Mouse (Mus musculus) C2C12 (cell line): ENCODE results near the gene Pomc.

Experiments
- CEBPB ChIP-seq: IDR thresholded peaks from one replicate; pipeline ENCODE4 v1.6.1; 2011; ENCODE audit warnings: low read depth, mild to moderate bottlenecking, control low read depth, moderate library complexity
- CTCF ChIP-seq: IDR thresholded peaks from one replicate; pipeline ENCODE4 v1.5.1; 2011; ENCODE audit not compliant: control insufficient read depth, insufficient read depth, insufficient read length
- FOSL1 ChIP-seq: IDR thresholded peaks from one replicate; pipeline ENCODE4 v1.8.0; 2011; ENCODE audit warnings: mild to moderate bottlenecking, low read length; ENCODE audit not compliant: poor library complexity, insufficient read depth, severe bottlenecking
- MAX ChIP-seq: IDR thresholded peaks from one replicate; pipeline ENCODE4 v1.6.1; 2011; ENCODE audit warnings: mild to moderate bottlenecking, control low read depth
- MYOD1 ChIP-seq: IDR thresholded peaks from one replicate; pipeline ENCODE4 v1.6.1; 2011; ENCODE audit warnings: low read depth; ENCODE audit not compliant: control insufficient read depth, insufficient read length
- MYOG ChIP-seq: IDR thresholded peaks from one replicate; pipeline ENCODE4 v1.6.1; 2011; ENCODE audit not compliant: control insufficient read depth, insufficient read length; ENCODE audit errors: extremely low read depth
- USF1 ChIP-seq: IDR thresholded peaks from one replicate; pipeline ENCODE4 v1.6.1; 2011; ENCODE audit warnings: low read depth, mild to moderate bottlenecking, control low read depth, moderate library complexity

DNA sequence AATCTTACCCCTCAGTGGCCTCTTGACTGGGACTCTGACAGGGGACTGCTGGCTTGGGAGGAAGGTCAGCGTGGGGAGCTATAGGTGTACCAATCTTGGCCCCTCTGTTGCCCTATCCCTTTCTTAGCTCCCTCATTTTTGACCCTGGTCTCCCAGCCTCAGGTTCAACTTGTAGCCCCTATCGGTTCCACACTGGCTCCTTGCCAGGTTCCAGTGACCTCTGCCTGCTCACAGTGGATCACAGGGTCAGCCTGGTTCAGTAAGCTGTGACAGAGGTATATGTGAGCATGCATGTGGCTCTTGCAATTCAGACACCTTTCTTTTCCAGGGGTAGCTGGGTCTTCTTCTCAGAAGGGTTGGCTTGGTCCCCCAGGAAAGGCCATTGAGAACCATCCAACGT lies 38.9 kb upstream of the Pomc start:
- no peak for TF ChIP-seq CTCF
- no peak for TF ChIP-seq MAX
- TF ChIP-seq MYOG, result no peak
- TF ChIP-seq USF1, result no peak
- no peak for TF ChIP-seq FOSL1
- TF ChIP-seq CEBPB, result no peak
- TF ChIP-seq MYOD1, result no peak
